In genomic region chr4:63742763-63743371, GRCm38 (mm10) we compare ENCODE assay signal across 28 mouse cellular contexts. TPM values are rescaled to one million over a fixed set of nuclear protein-coding genes. Genes with fewer than 3 reads are reported as not detected.
A peak's percentile ranks its signal among the peaks of the same experiment; 100 is the strongest.
DNase-seq lines count a peak whose midpoint lies in the region; ATAC-seq and TF ChIP-seq lines count a peak whose summit lies in the region.
"Had no signal": no experiment of that assay in that cellular context is flagged by ENCODE, and none has a peak within 500 bp of the region (broad histone marks: within the 10 kb centered on the region; RNA-seq: fewer than 3 reads in every experiment).

No protein-coding gene starts in this region.

- H3K4me1 ChIP-seq in intestine, embryonic 14.5 days (replicated peaks; ENCODE audit: control insufficient read depth, insufficient read depth, low read length): peaks cover 31% of the 10 kb centered on the region
- H3K4me1 ChIP-seq in intestine, embryonic 16.5 days (ENCODE audit: control insufficient read depth, insufficient read depth, low read length): peaks cover 34% of the 10 kb centered on the region
- H3K4me1 ChIP-seq in kidney, adult 2 months (ENCODE audit: control insufficient read depth, insufficient read depth, low read length): peaks cover 27% of the 10 kb centered on the region
- H3K4me1 ChIP-seq in midbrain, embryonic 11.5 days (ENCODE audit: control insufficient read depth, insufficient read depth, low read length): 0 out of 2 replicates have a peak, but pooled peaks cover 4% of the 10 kb centered on the region
- no peaks in the 10 kb centered on the region for H3K4me1 ChIP-seq in midbrain, postnatal 0 days (ENCODE audit: insufficient read depth, low read length)

- no peak for ATAC-seq in intestine, embryonic 14.5 days (replicated peaks; ENCODE audit: low FRiP score, low TSS enrichment, low read depth)
- ATAC-seq in intestine, embryonic 16.5 days: no peak
- no peak for ATAC-seq in midbrain, embryonic 11.5 days (ENCODE audit: low FRiP score)
- ATAC-seq in midbrain, postnatal 0 days (ENCODE audit: low FRiP score): no peak
- ATAC-seq: forebrain, embryonic 15.5 days had no signal

- no peak overlapping the region for H3K9ac ChIP-seq in intestine, embryonic 14.5 days (ENCODE audit: low read length)
- H3K9ac ChIP-seq in intestine, embryonic 16.5 days (ENCODE audit: low read depth, low read length): no peak overlapping the region
- H3K9ac ChIP-seq in midbrain, embryonic 11.5 days (ENCODE audit: low read length): no peak overlapping the region
- H3K9ac ChIP-seq in midbrain, postnatal 0 days (replicated peaks; ENCODE audit: low read length, poor library complexity, severe bottlenecking): no peak overlapping the region
- H3K9ac ChIP-seq: embryonic facial prominence, embryonic 13.5 days; forebrain, embryonic 12.5 days; forebrain, embryonic 15.5 days; heart, embryonic 13.5 days; hindbrain, embryonic 12.5 days; hindbrain, embryonic 15.5 days had no signal

- no peak for TF ChIP-seq POLR2A in kidney, adult 2 months (IDR thresholded peaks at IDR 0.05; ENCODE audit: low read depth, low read length)
- TF ChIP-seq POLR2A in myocyte (IDR thresholded peaks at IDR 0.05; ENCODE audit: insufficient read length, low read depth): no peak

- H3K9me3 ChIP-seq in intestine, embryonic 14.5 days (ENCODE audit: control insufficient read depth, low read length): no peaks in the 10 kb centered on the region
- H3K9me3 ChIP-seq in intestine, embryonic 16.5 days (ENCODE audit: control insufficient read depth, low read length): no peaks in the 10 kb centered on the region
- no peaks in the 10 kb centered on the region for H3K9me3 ChIP-seq in midbrain, embryonic 11.5 days (ENCODE audit: control insufficient read depth, low read length)
- H3K9me3 ChIP-seq in midbrain, postnatal 0 days (ENCODE audit: low read length): no peaks in the 10 kb centered on the region
- H3K9me3 ChIP-seq: embryonic facial prominence, embryonic 10.5 days; embryonic facial prominence, embryonic 13.5 days; forebrain, embryonic 12.5 days; forebrain, embryonic 15.5 days; heart, embryonic 10.5 days; heart, embryonic 13.5 days; hindbrain, embryonic 12.5 days; hindbrain, embryonic 15.5 days had no signal

- H3ac ChIP-seq in myocyte (ENCODE audit: control insufficient read depth, insufficient read length): no peak overlapping the region

- no peaks in the 10 kb centered on the region for H3K79me2 ChIP-seq in myocyte (ENCODE audit: control insufficient read depth, insufficient read depth)

- H3K27ac ChIP-seq in intestine, embryonic 14.5 days (ENCODE audit: low read depth): no peak overlapping the region
- H3K27ac ChIP-seq in intestine, embryonic 16.5 days (ENCODE audit: low read length): no peak overlapping the region
- H3K27ac ChIP-seq in kidney, adult 2 months (ENCODE audit: insufficient read depth, low read depth, low read length): peak overlapping the region; percentile 69
- no peak overlapping the region for H3K27ac ChIP-seq in midbrain, embryonic 11.5 days (ENCODE audit: low read depth, low read length)
- H3K27ac ChIP-seq in midbrain, postnatal 0 days (ENCODE audit: low read depth, low read length): no peak overlapping the region
- H3K27ac ChIP-seq: embryonic facial prominence, embryonic 10.5 days; embryonic facial prominence, embryonic 13.5 days; forebrain, embryonic 12.5 days; forebrain, embryonic 15.5 days; heart, adult 2 months; heart, embryonic 10.5 days; heart, embryonic 13.5 days; hindbrain, embryonic 12.5 days; hindbrain, embryonic 15.5 days had no signal

- no peaks in the 10 kb centered on the region for H3K27me3 ChIP-seq in intestine, embryonic 14.5 days (replicated peaks; ENCODE audit: control insufficient read depth, insufficient read depth, low read length)
- no peaks in the 10 kb centered on the region for H3K27me3 ChIP-seq in intestine, embryonic 16.5 days (replicated peaks; ENCODE audit: control insufficient read depth, insufficient read depth, low read length)
- H3K27me3 ChIP-seq in kidney, adult 2 months (replicated peaks; ENCODE audit: control insufficient read depth, insufficient read depth, low read length): no peaks in the 10 kb centered on the region
- no peaks in the 10 kb centered on the region for H3K27me3 ChIP-seq in midbrain, embryonic 11.5 days (ENCODE audit: control insufficient read depth, insufficient read depth, low read length)
- H3K27me3 ChIP-seq in midbrain, postnatal 0 days (ENCODE audit: insufficient read depth, low read length): no peaks in the 10 kb centered on the region
- H3K27me3 ChIP-seq in myocyte (ENCODE audit: control insufficient read depth, insufficient read depth, insufficient read length): no peaks in the 10 kb centered on the region
- H3K27me3 ChIP-seq: embryonic facial prominence, embryonic 13.5 days; forebrain, embryonic 12.5 days; forebrain, embryonic 15.5 days; hindbrain, embryonic 12.5 days; hindbrain, embryonic 15.5 days had no signal

- H3K4me2 ChIP-seq in intestine, embryonic 14.5 days (ENCODE audit: low read length): no peak overlapping the region
- no peak overlapping the region for H3K4me2 ChIP-seq in intestine, embryonic 16.5 days (ENCODE audit: low read depth, low read length)
- H3K4me2 ChIP-seq in midbrain, embryonic 11.5 days: no peak overlapping the region
- no peak overlapping the region for H3K4me2 ChIP-seq in midbrain, postnatal 0 days (ENCODE audit: low read depth, low read length, poor library complexity, severe bottlenecking)
- peak overlapping the region; percentile 47 for H3K4me2 ChIP-seq in myocyte (ENCODE audit: low read depth)
- H3K4me2 ChIP-seq: embryonic facial prominence, embryonic 13.5 days; forebrain, embryonic 12.5 days; forebrain, embryonic 15.5 days; heart, embryonic 13.5 days; hindbrain, embryonic 12.5 days; hindbrain, embryonic 15.5 days had no signal

- H3K36me3 ChIP-seq in intestine, embryonic 14.5 days (ENCODE audit: control insufficient read depth, insufficient read depth, low read length): no peaks in the 10 kb centered on the region
- H3K36me3 ChIP-seq in intestine, embryonic 16.5 days (ENCODE audit: control insufficient read depth, insufficient read depth, low read length): no peaks in the 10 kb centered on the region
- no peaks in the 10 kb centered on the region for H3K36me3 ChIP-seq in kidney, adult 2 months (ENCODE audit: control insufficient read depth, insufficient read depth, low read length)
- H3K36me3 ChIP-seq in midbrain, embryonic 11.5 days (ENCODE audit: control insufficient read depth, insufficient read depth, low read length): no peaks in the 10 kb centered on the region
- no peaks in the 10 kb centered on the region for H3K36me3 ChIP-seq in midbrain, postnatal 0 days (ENCODE audit: insufficient read depth, low read length)
- no peaks in the 10 kb centered on the region for H3K36me3 ChIP-seq in myocyte (ENCODE audit: control insufficient read depth, insufficient read depth)
- H3K36me3 ChIP-seq: embryonic facial prominence, embryonic 10.5 days; embryonic facial prominence, embryonic 13.5 days; forebrain, embryonic 12.5 days; forebrain, embryonic 15.5 days; heart, embryonic 10.5 days; heart, embryonic 13.5 days; hindbrain, embryonic 12.5 days; hindbrain, embryonic 15.5 days had no signal

- H3K4me3 ChIP-seq in intestine, embryonic 14.5 days (ENCODE audit: low read depth, low read length): no peak overlapping the region
- H3K4me3 ChIP-seq in intestine, embryonic 16.5 days (ENCODE audit: low read length): no peak overlapping the region
- no peak overlapping the region for H3K4me3 ChIP-seq in kidney, adult 2 months (ENCODE audit: insufficient read depth, low read depth, low read length)
- no peak overlapping the region for H3K4me3 ChIP-seq in midbrain, embryonic 11.5 days (ENCODE audit: low read depth, low read length)
- H3K4me3 ChIP-seq in midbrain, postnatal 0 days (ENCODE audit: low read depth, low read length): no peak overlapping the region
- no peak overlapping the region for H3K4me3 ChIP-seq in myocyte
- H3K4me3 ChIP-seq: embryonic facial prominence, embryonic 10.5 days; embryonic facial prominence, embryonic 13.5 days; erythroblast, embryonic 14.5 days; forebrain, embryonic 12.5 days; forebrain, embryonic 15.5 days; heart, adult 2 months; heart, embryonic 10.5 days; heart, embryonic 13.5 days; hindbrain, embryonic 12.5 days; hindbrain, embryonic 15.5 days had no signal

- WGBS in intestine, embryonic 14.5 days: 57% methylated on average over 5 of the region's 5 CpGs
- WGBS in intestine, embryonic 16.5 days: 70% methylated on average over 5 of the region's 5 CpGs
- 79% methylated on average over 5 of the region's 5 CpGs for WGBS in kidney, adult 2 months
- 89% methylated on average over 5 of the region's 5 CpGs for whole genome bisulfite sequencing in midbrain, embryonic 11.5 days
- 83% methylated on average over 5 of the region's 5 CpGs for WGBS in midbrain, postnatal 0 days

- peak; percentile 59 for DNase-seq in intestine, embryonic 14.5 days (ENCODE audit: low spot score)
- no peak for DNase-seq in kidney, adult 2 months
- DNase-seq in kidney, postnatal 36 days: no peak
- peak; percentile 77 for DNase-seq in midbrain, embryonic 11.5 days (ENCODE audit: low spot score, missing footprints)
- DNase-seq in midbrain, postnatal 0 days (ENCODE audit: low spot score): no peak
- DNase-seq: adrenal gland, postnatal 25 days; B cell, adult 2 months; cerebellum, adult 11-12 months; cerebellum, adult 8-10 months; cerebellum, postnatal 36 days; gastrocnemius, postnatal 25 days; heart, adult 2 months had no signal

- no peak for TF ChIP-seq CTCF in kidney, adult 2 months (conservative IDR thresholded peaks at IDR 0.05; ENCODE audit: insufficient read depth, insufficient read length, low read depth, low read length)
- no peak for TF ChIP-seq CTCF in midbrain, postnatal 0 days (IDR thresholded peaks at IDR 0.05)

TF ChIP-seq in myocyte, 11 proteins besides CTCF, POLR2A, EP300 and RAD21 (continues in another document):
- no peak for TF ChIP-seq SRF (IDR thresholded peaks at IDR 0.05; ENCODE audit: control insufficient read depth, insufficient read length, low read depth)
- TF ChIP-seq CEBPB (IDR thresholded peaks at IDR 0.05; ENCODE audit: insufficient read depth, poor library complexity, severe bottlenecking): no peak
- TF ChIP-seq E2F4 (IDR thresholded peaks at IDR 0.05; ENCODE audit: insufficient read depth): no peak
- no peak for TF ChIP-seq TCF3 (IDR thresholded peaks at IDR 0.05; ENCODE audit: insufficient read length, low read depth)
- no peak for TF ChIP-seq POLR2AphosphoS2 (IDR thresholded peaks at IDR 0.05; ENCODE audit: insufficient read length, low read depth)
- TF ChIP-seq MYOD1 (IDR thresholded peaks at IDR 0.05; ENCODE audit: control insufficient read depth in 1 of 3, insufficient read length in 2 of 3, low read depth in 2 of 3): no peak

RNA-seq across cellular contexts. Expression of gene Tnfsf15, which starts 2.0 kb away (rescaled TPM):
- polyA plus RNA-seq in intestine, embryonic 14.5 days (2014; fragmentation: Nextera tagmentation; extraction: Ambion mirVana): 0.17 and 0.27 TPM in 2 replicates
- 0.16 and 0.18 TPM in 2 replicates for polyA plus RNA-seq in intestine, embryonic 16.5 days (2015; fragmentation: Nextera tagmentation; extraction: Ambion mirVana)
- 0.55 and 0.96 TPM in 2 replicates for polyA plus RNA-seq in kidney, adult 2 months (2012; rRNA removed)
- 0.07 TPM in 1 of 2 replicates, not detected in the other for polyA plus RNA-seq in midbrain, embryonic 11.5 days (2014; fragmentation: Nextera tagmentation; extraction: Ambion mirVana)
- total RNA-seq in midbrain, postnatal 0 days (2014; rRNA removed): not detected in 2 replicates
- polyA plus RNA-seq in midbrain, postnatal 0 days (2015; fragmentation: Nextera tagmentation; extraction: Ambion mirVana): not detected in 2 replicates
- 0.29 TPM for polyA plus RNA-seq in myocyte (2012; fragmentation: generic; extraction: Trizol)
- total RNA-seq: heart, adult 2 months; heart, postnatal 25 days; hematopoietic stem cell, adult 5-6 weeks; MEL had no signal
- polyA plus RNA-seq: adrenal gland, adult 2 months; cortical plate, adult 2 months; embryonic facial prominence, embryonic 10.5 days; embryonic facial prominence, embryonic 13.5 days; erythroblast, embryonic 14.5 days; forebrain, embryonic 12.5 days; forebrain, embryonic 15.5 days; heart, adult 2 months had no signal

Comparison
In these comparisons a context has a peak if more than half of its experiments do, and no peak if none do; other contexts are left out.
1. DNase-seq: peak in intestine, embryonic 14.5 days (single experiment) and midbrain, embryonic 11.5 days (single experiment); none in kidney, adult 2 months (single experiment), kidney, postnatal 36 days (0 of 2) and midbrain, postnatal 0 days (single experiment).